Mouse (Mus musculus): ENCODE measurements at regions not wholly inside any gene's neighbourhood (a gene's known extent, or its start where the extent isn't known, plus 50 kb on each side); places are given as distances from the start of the nearest gene placed in this dataset.
A peak's percentile ranks its signal among the peaks of the same experiment; 100 is the strongest.

DNA sequence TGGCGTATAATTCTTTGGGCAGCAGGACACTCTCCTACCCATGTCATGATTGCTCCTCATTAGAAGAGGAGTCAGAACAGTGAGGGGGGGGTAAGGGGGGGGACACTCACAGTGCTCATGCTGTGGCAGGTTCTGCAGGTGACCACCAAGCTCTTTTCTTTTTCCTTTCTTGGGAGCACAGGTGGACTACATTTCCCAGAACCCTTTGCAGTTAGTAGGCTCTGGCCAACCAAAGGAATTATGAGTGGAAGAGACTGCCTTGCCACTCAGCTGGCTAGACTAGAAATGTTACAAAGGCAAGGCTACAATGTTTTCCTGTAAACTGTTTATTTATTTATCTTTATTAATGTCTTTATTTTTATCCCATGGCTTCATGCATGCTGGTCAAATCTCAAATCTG, 53.6 kb upstream of the Ifnlr1 start:
- Histone ChIP-seq H3K27me3 (ENCODE audit: control insufficient read depth, insufficient read depth, insufficient read length) (no peaks in the 10 kb centered on the region), H3K4me3 (no peak overlapping the region), H3K4me2 (ENCODE audit: low read depth) (no peak overlapping the region), H3K36me3 (ENCODE audit: control insufficient read depth, insufficient read depth) (no peaks in the 10 kb centered on the region), H3K79me2 (ENCODE audit: control insufficient read depth, insufficient read depth) (no peaks in the 10 kb centered on the region), H3ac (ENCODE audit: control insufficient read depth, insufficient read length) (no peak overlapping the region)
- TF ChIP-seq MAX (IDR thresholded peaks at IDR 0.05; ENCODE audit: low read depth) (no peak), MYOD1 (IDR thresholded peaks at IDR 0.05; ENCODE audit: control insufficient read depth in 1 of 3, insufficient read length in 2 of 3, low read depth in 2 of 3) (no peak), SRF (IDR thresholded peaks at IDR 0.05; ENCODE audit: control insufficient read depth, insufficient read length, low read depth) (no peak), TCF3 (IDR thresholded peaks at IDR 0.05; ENCODE audit: insufficient read length, low read depth) (no peak), POLR2AphosphoS2 (IDR thresholded peaks at IDR 0.05; ENCODE audit: insufficient read length, low read depth) (no peak), MYOG (IDR thresholded peaks at IDR 0.05; ENCODE audit: control insufficient read depth in 1 of 3, insufficient read depth in 1 of 3, insufficient read length in 2 of 3, low read depth in 2 of 3) (no peak), TCF12 (IDR thresholded peaks at IDR 0.05; ENCODE audit: insufficient read depth, poor library complexity, severe bottlenecking) (no peak), CEBPB (IDR thresholded peaks at IDR 0.05; ENCODE audit: insufficient read depth, poor library complexity, severe bottlenecking) (no peak), POLR2A (IDR thresholded peaks at IDR 0.05; ENCODE audit: insufficient read length, low read depth) (no peak), USF1 (IDR thresholded peaks at IDR 0.05; ENCODE audit: low read depth) (no peak), E2F4 (IDR thresholded peaks at IDR 0.05; ENCODE audit: insufficient read depth) (no peak), REST (IDR thresholded peaks at IDR 0.05; ENCODE audit: insufficient read depth, insufficient read length) (no peak)

DNA sequence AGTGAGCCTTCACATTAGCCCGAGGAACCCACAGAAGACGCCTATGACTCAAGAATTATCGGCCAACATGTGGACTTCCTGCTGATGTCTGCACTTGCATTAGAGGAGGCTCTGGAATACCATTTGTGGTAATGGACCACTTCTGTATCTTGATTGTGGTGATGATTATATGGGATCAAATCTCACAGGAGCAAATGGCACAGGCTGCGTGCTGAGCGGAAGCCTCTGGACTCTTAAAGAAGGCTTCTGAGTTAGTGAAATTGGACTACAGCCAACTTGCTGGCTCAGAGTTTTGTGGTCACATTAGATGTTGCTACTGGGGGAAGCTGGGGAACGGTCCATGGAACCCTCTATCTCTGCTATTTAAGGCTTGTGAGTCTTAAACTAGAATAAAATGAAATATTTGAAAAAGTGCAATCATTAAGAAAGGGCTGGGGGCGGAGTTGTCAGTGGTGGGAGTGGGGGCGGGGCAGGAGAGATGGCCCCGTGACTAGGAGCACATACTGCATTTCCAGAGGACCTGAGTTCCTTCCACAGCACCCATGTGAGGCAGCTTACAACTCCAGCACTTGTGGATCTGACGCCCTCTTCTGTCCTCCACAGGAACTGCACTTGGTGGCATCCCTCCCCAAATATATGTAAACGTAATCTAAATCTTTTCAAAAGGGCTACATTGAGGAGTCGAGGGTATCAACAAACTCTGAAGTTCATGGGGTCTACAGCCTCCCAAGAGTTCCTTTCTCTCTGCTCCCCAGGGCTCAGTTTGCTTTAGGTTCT, 56.1 kb upstream of the Ifnlr1 start:
- TF ChIP-seq POLR2A (IDR thresholded peaks at IDR 0.05; ENCODE audit: insufficient read length, low read depth) (no peak), TCF12 (IDR thresholded peaks at IDR 0.05; ENCODE audit: insufficient read depth, poor library complexity, severe bottlenecking) (peak; percentile 37), USF1 (IDR thresholded peaks at IDR 0.05; ENCODE audit: low read depth) (no peak), MYOD1 (IDR thresholded peaks at IDR 0.05; ENCODE audit: control insufficient read depth in 1 of 3, insufficient read length in 2 of 3, low read depth in 2 of 3) (peak in 2 of 3 experiments; percentile 38 to 47), MYOG (IDR thresholded peaks at IDR 0.05; ENCODE audit: control insufficient read depth in 1 of 3, insufficient read depth in 1 of 3, insufficient read length in 2 of 3, low read depth in 2 of 3) (peak in 1 of 3 experiments; percentile 15), POLR2AphosphoS2 (IDR thresholded peaks at IDR 0.05; ENCODE audit: insufficient read length, low read depth) (no peak), CEBPB (IDR thresholded peaks at IDR 0.05; ENCODE audit: insufficient read depth, poor library complexity, severe bottlenecking) (no peak), REST (IDR thresholded peaks at IDR 0.05; ENCODE audit: insufficient read depth, insufficient read length) (no peak), MAX (IDR thresholded peaks at IDR 0.05; ENCODE audit: low read depth) (peak; percentile 22), TCF3 (IDR thresholded peaks at IDR 0.05; ENCODE audit: insufficient read length, low read depth) (no peak), SRF (IDR thresholded peaks at IDR 0.05; ENCODE audit: control insufficient read depth, insufficient read length, low read depth) (peak; percentile 84)
- no peak overlapping the region for H3K4me3 ChIP-seq
- no peaks in the 10 kb centered on the region for H3K27me3 ChIP-seq (ENCODE audit: control insufficient read depth, insufficient read depth, insufficient read length)
- H3K36me3 ChIP-seq (ENCODE audit: control insufficient read depth, insufficient read depth), result no peaks in the 10 kb centered on the region
- no peak overlapping the region for H3ac ChIP-seq (ENCODE audit: control insufficient read depth, insufficient read length)
- H3K4me2 ChIP-seq (ENCODE audit: low read depth), result peak overlapping the region; percentile 3
- no peaks in the 10 kb centered on the region for H3K79me2 ChIP-seq (ENCODE audit: control insufficient read depth, insufficient read depth)

DNA sequence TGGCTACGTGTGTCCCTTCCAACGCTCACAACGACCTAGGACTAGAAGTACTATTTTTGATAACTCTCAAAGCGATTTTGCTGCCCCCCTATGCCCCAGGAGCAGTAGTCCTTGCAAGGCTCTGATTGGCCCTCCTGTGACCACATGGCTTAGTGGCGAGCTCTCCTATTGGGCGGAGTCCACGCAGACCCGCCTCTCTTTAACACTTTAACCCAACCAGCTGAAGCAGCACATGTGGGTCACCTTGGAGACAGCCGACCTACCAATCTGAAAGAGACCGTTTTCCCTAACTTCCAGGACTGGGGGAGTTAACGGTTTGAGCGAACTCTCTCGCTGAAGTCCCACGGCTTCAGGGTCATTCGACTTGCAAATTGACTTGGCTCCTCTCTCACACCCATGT, 53.0 kb upstream of the Grhl3 start:
- H3K27me3 ChIP-seq (ENCODE audit: control insufficient read depth, insufficient read depth, insufficient read length), result no peaks in the 10 kb centered on the region
- no peak overlapping the region for H3K4me2 ChIP-seq (ENCODE audit: low read depth)
- H3K4me3 ChIP-seq, result no peak overlapping the region
- H3ac ChIP-seq (ENCODE audit: control insufficient read depth, insufficient read length), result no peak overlapping the region
- H3K79me2 ChIP-seq (ENCODE audit: control insufficient read depth, insufficient read depth), result no peaks in the 10 kb centered on the region
- H3K36me3 ChIP-seq (ENCODE audit: control insufficient read depth, insufficient read depth), result no peaks in the 10 kb centered on the region
- no peak for TF ChIP-seq MYOD1 (IDR thresholded peaks at IDR 0.05; ENCODE audit: control insufficient read depth in 1 of 3, insufficient read length in 2 of 3, low read depth in 2 of 3)
- TF ChIP-seq POLR2AphosphoS2 (IDR thresholded peaks at IDR 0.05; ENCODE audit: insufficient read length, low read depth), result no peak
- TF ChIP-seq TCF3 (IDR thresholded peaks at IDR 0.05; ENCODE audit: insufficient read length, low read depth), result no peak
- TF ChIP-seq E2F4 (IDR thresholded peaks at IDR 0.05; ENCODE audit: insufficient read depth), result no peak
- no peak for TF ChIP-seq MYOG (IDR thresholded peaks at IDR 0.05; ENCODE audit: control insufficient read depth in 1 of 3, insufficient read depth in 1 of 3, insufficient read length in 2 of 3, low read depth in 2 of 3)
- TF ChIP-seq CEBPB (IDR thresholded peaks at IDR 0.05; ENCODE audit: insufficient read depth, poor library complexity, severe bottlenecking), result no peak
- no peak for TF ChIP-seq SRF (IDR thresholded peaks at IDR 0.05; ENCODE audit: control insufficient read depth, insufficient read length, low read depth)
- no peak for TF ChIP-seq TCF12 (IDR thresholded peaks at IDR 0.05; ENCODE audit: insufficient read depth, poor library complexity, severe bottlenecking)
- TF ChIP-seq REST (IDR thresholded peaks at IDR 0.05; ENCODE audit: insufficient read depth, insufficient read length), result no peak

GRCm38 (mm10) chr4:135623121-135623707, 49.8 kb upstream of the Grhl3 start:
- Histone ChIP-seq H3K36me3 (ENCODE audit: control insufficient read depth, insufficient read depth) (no peaks in the 10 kb centered on the region), H3K27me3 (ENCODE audit: control insufficient read depth, insufficient read depth, insufficient read length) (no peaks in the 10 kb centered on the region), H3K79me2 (ENCODE audit: control insufficient read depth, insufficient read depth) (no peaks in the 10 kb centered on the region), H3ac (ENCODE audit: control insufficient read depth, insufficient read length) (no peak overlapping the region), H3K4me2 (ENCODE audit: low read depth) (no peak overlapping the region), H3K4me3 (no peak overlapping the region)
- TF ChIP-seq SRF (IDR thresholded peaks at IDR 0.05; ENCODE audit: control insufficient read depth, insufficient read length, low read depth) (no peak), POLR2AphosphoS2 (IDR thresholded peaks at IDR 0.05; ENCODE audit: insufficient read length, low read depth) (no peak), MYOG (IDR thresholded peaks at IDR 0.05; ENCODE audit: control insufficient read depth in 1 of 3, insufficient read depth in 1 of 3, insufficient read length in 2 of 3, low read depth in 2 of 3) (no peak), MYOD1 (IDR thresholded peaks at IDR 0.05; ENCODE audit: control insufficient read depth in 1 of 3, insufficient read length in 2 of 3, low read depth in 2 of 3) (no peak), USF1 (IDR thresholded peaks at IDR 0.05; ENCODE audit: low read depth) (no peak), TCF3 (IDR thresholded peaks at IDR 0.05; ENCODE audit: insufficient read length, low read depth) (no peak), E2F4 (IDR thresholded peaks at IDR 0.05; ENCODE audit: insufficient read depth) (no peak), CEBPB (IDR thresholded peaks at IDR 0.05; ENCODE audit: insufficient read depth, poor library complexity, severe bottlenecking) (no peak), MAX (IDR thresholded peaks at IDR 0.05; ENCODE audit: low read depth) (no peak), POLR2A (IDR thresholded peaks at IDR 0.05; ENCODE audit: insufficient read length, low read depth) (no peak), REST (IDR thresholded peaks at IDR 0.05; ENCODE audit: insufficient read depth, insufficient read length) (no peak), TCF12 (IDR thresholded peaks at IDR 0.05; ENCODE audit: insufficient read depth, poor library complexity, severe bottlenecking) (no peak)
